Mouse (Mus musculus) MN1 (cell line): ENCODE measurements around the gene Ppard.
"Not testable (repeated sequence)": the region's sequence is repeated elsewhere in the genome, so short reads cannot be mapped to it uniquely, and the experiment has no call there.

ENCODE experiments used
- DNase-seq: peaks from one replicate; pipeline ENCODE4 v3.0.0-alpha.2; 2016; ENCODE audit warnings: low spot score

The Ppard gene

GRCm38 (mm10) chr17:28315611-28316160, 83.2 kb downstream of the Ppard start:
- peak; percentile 54 for DNase-seq

GRCm38 (mm10) chr17:28316476-28316875, 84.0 kb downstream of the Ppard start:
- no peak for DNase-seq

GRCm38 (mm10) chr17:28317091-28317490, 84.6 kb downstream of the Ppard start:
- no peak for DNase-seq

GRCm38 (mm10) chr17:28317725-28318124, 85.2 kb downstream of the Ppard start:
- no peak for DNase-seq

- DNase-seq, result no peak
These were observed 89.2 kb downstream of the Ppard start for GRCm38 (mm10) chr17:28321700-28322099.

GRCm38 (mm10) chr17:28323786-28324185, 91.3 kb downstream of the Ppard start:
- DNase-seq, result no peak

- not testable (repeated sequence) for DNase-seq
These were observed 91.9 kb downstream of the Ppard start for GRCm38 (mm10) chr17:28324416-28324815.

GRCm38 (mm10) chr17:28325751-28326150, 93.3 kb downstream of the Ppard start:
- DNase-seq, result no peak

- no peak for DNase-seq
These were observed 94.5 kb downstream of the Ppard start for GRCm38 (mm10) chr17:28326951-28327350.

GRCm38 (mm10) chr17:28327673-28328325, 95.3 kb downstream of the Ppard start:
- DNase-seq, result peak; percentile 72

- DNase-seq, result peak; percentile 98
These were observed 95.9 kb downstream of the Ppard start, which contains the start of gene Rpl10a for GRCm38 (mm10) chr17:28328366-28328928. Rpl10a (plus strand) TSS chr17:28328471.

GRCm38 (mm10) chr17:28328946-28329345, 96.4 kb downstream of the Ppard start:
- peak; percentile 42 for DNase-seq

- DNase-seq, result peak; percentile 37
These were observed 97.2 kb downstream of the Ppard start for GRCm38 (mm10) chr17:28329503-28330231.

GRCm38 (mm10) chr17:28330232-28330546, 97.7 kb downstream of the Ppard start:
- no peak for DNase-seq

GRCm38 (mm10) chr17:28330590-28330989, 98.1 kb downstream of the Ppard start:
- not testable (repeated sequence) for DNase-seq

- DNase-seq, result no peak
These were observed 99.0 kb downstream of the Ppard start for GRCm38 (mm10) chr17:28331241-28332112.

- no peak for DNase-seq
These were observed 99.8 kb downstream of the Ppard start for GRCm38 (mm10) chr17:28332113-28332914.

GRCm38 (mm10) chr17:28332915-28333546, 100.5 kb downstream of the Ppard start:
- no peak for DNase-seq

- DNase-seq, result no peak
These were observed 102.8 kb downstream of the Ppard start for GRCm38 (mm10) chr17:28335267-28335666.

- DNase-seq, result no peak
These were observed 105.0 kb downstream of the Ppard start for GRCm38 (mm10) chr17:28337547-28337946.

GRCm38 (mm10) chr17:28340578-28340977, 108.1 kb downstream of the Ppard start:
- no peak for DNase-seq
